Mouse (Mus musculus) forebrain, embryonic 10.5 days (tissue): ENCODE data around the gene Zc2hc1b. TPM values are rescaled to one million over a fixed set of nuclear protein-coding genes. Genes with fewer than 3 reads are reported as not detected.
A peak's percentile ranks its signal among the peaks of the same experiment; 100 is the strongest.

ENCODE experiments used
- DNase-seq: peaks from one replicate; pipeline ENCODE4 v3.0.0-alpha.2; 2017; ENCODE audit warnings: low spot score; ENCODE audit errors: extremely low spot score
- H3K27ac ChIP-seq: fragments of 300-500 bp; sonication (generic); 2 replicates; pipeline ENCODE4 v1.5.1; 2016; ENCODE audit warnings: mild to moderate bottlenecking
- H3K27me3 ChIP-seq: fragments of 300-500 bp; sonication (generic); 2 replicates; pipeline ENCODE4 v1.6.1; 2016; ENCODE audit warnings: mild to moderate bottlenecking; ENCODE audit not compliant: poor library complexity, severe bottlenecking
- H3K36me3 ChIP-seq: fragments of 300-500 bp; sonication (generic); replicated peaks from 2 replicates; pipeline ENCODE4 v1.6.1; 2016; ENCODE audit warnings: mild to moderate bottlenecking, moderate library complexity
- H3K4me1 ChIP-seq: fragments of 300-500 bp; sonication (generic); 2 replicates; pipeline ENCODE4 v1.6.1; 2016
- H3K4me3 ChIP-seq: fragments of 300-500 bp; sonication (generic); 2 replicates; pipeline ENCODE4 v1.5.1; 2016; ENCODE audit warnings: mild to moderate bottlenecking, moderate library complexity
- H3K9me3 ChIP-seq: fragments of 300-500 bp; sonication (generic); 2 replicates; pipeline ENCODE4 v1.6.1; 2016; ENCODE audit warnings: mild to moderate bottlenecking, moderate library complexity
- WGBS: fragments of 180-500 bp; shearing (Covaris S2); methylation state at CpG from one replicate; pipeline ENCODE4 v1.1.7; 2016; 5-methylcytosine and 5-hydroxymethylcytosine counted together
- polyA plus RNA-seq: library from polyadenylated mRNA; unstranded; fragments of >200 nt; fragmentation: Nextera tagmentation; extraction: Ambion mirVana; gene quantifications from 2 replicates; pipeline ENCODE4 v1.2.1, GENCODE M21; 2016

Zc2hc1b gene
- polyA plus RNA-seq, 1 experiment from 2014 or later: not detected

GRCm38 (mm10) chr10:13127335-13127734 is 50.5 kb downstream of the Zc2hc1b start:
- H3K9me3 ChIP-seq: peaks cover 11% of the 10 kb centered on the region
- peaks cover 79% of the 10 kb centered on the region for H3K36me3 ChIP-seq
- H3K27me3 ChIP-seq: no peaks in the 10 kb centered on the region
- H3K4me3 ChIP-seq: no peak overlapping the region
- no peak overlapping the region for H3K27ac ChIP-seq
- 73% methylated on average over 13 of the region's 13 CpGs for WGBS
- peaks cover 13% of the 10 kb centered on the region; the same call in 1 of the 2 replicates for H3K4me1 ChIP-seq
- DNase-seq: peak; percentile 14

DNA sequence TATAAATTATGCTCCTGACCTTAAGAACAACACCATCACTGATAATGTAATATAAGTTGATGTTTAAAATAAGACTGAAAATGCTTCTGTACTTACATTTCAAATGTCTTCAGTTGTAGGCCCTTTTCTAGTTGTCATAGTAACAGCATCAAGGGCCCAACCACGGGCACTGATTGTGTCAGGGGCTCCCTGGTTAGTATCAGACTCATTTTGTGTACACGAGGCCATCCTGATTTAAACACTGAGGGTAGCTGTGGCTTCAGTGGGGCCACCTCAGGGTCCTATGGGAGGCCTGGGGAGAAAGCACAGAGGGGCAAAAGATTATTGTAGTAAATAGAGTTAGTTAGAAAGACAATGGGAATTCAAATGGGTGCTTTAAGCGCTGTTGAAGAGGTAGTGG is 52.0 kb downstream of the Zc2hc1b start:
- Histone ChIP-seq H3K4me3 (no peak overlapping the region), H3K9me3 (peaks cover 11% of the 10 kb centered on the region), H3K4me1 (peaks cover 17% of the 10 kb centered on the region; the same call in 1 of the 2 replicates), H3K27ac (0 out of 2 replicates have a peak overlapping the region, but pooled peaks have one; percentile 30), H3K27me3 (no peaks in the 10 kb centered on the region), H3K36me3 (peaks cover 79% of the 10 kb centered on the region)
- 76% methylated on average over 3 of the region's 3 CpGs for WGBS
- peak; percentile 7 for DNase-seq

DNA sequence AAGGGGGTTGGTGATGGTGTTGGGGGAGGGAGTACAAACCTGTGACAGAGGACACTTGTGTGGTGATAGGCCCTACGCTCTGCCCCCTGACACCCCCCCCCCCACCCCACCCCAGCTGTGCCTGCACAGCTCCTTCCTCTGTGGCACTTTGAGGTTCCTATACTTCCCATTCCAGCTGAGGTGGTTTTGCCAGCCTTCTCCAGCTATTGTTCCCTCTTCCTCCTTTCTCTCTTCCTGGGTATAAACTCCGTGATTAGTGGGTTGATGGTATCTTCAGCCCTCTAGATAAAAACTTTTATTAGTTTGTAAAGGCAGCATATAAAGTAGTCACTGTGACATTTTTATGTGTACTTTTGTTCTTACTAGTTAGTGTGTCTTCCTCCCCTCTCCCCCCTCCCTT is 58.5 kb downstream of the Zc2hc1b start:
- Histone ChIP-seq H3K9me3 (no peaks in the 10 kb centered on the region), H3K4me1 (peaks cover 69% of the 10 kb centered on the region), H3K27me3 (no peaks in the 10 kb centered on the region), H3K4me3 (no peak overlapping the region), H3K27ac (peak overlapping the region; percentile 89), H3K36me3 (peaks cover 23% of the 10 kb centered on the region)
- no peak for DNase-seq
- 40% methylated on average over 2 of the region's 2 CpGs for WGBS

DNA sequence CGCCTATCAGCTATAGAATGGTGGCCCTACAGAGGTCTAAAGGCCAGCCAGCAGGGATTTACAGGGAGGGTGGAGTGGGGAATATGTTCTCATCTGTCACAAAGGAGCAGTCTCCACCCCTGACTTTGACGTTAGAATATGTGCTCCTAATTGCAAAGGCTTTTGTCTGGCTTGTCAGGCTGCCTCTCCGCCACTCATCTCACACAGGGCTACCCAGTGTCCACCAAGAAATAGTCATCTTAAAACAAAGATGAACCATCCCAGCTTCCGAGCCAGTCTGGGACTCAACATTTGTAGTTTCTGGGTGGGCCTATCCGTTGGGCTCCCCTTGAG is 59.1 kb downstream of the Zc2hc1b start:
- no peaks in the 10 kb centered on the region for H3K9me3 ChIP-seq
- peaks cover 17% of the 10 kb centered on the region for H3K36me3 ChIP-seq
- H3K4me3 ChIP-seq: no peak overlapping the region
- peak; percentile 48 for DNase-seq
- peak overlapping the region; percentile 89 for H3K27ac ChIP-seq
- H3K27me3 ChIP-seq: no peaks in the 10 kb centered on the region
- peaks cover 73% of the 10 kb centered on the region for H3K4me1 ChIP-seq
- WGBS: 21% methylated on average over 5 of the region's 5 CpGs

- DNase-seq: peak; percentile 25
Measured at GRCm38 (mm10) chr10:13118024-13118769, 59.6 kb downstream of the Zc2hc1b start.

GRCm38 (mm10) chr10:13116706-13117665 is 60.8 kb downstream of the Zc2hc1b start:
- H3K4me3 ChIP-seq: peak overlapping the region; percentile 28; the same call in 1 of the 2 replicates
- no peaks in the 10 kb centered on the region; the same call in 1 of the 2 replicates for H3K27me3 ChIP-seq
- no peaks in the 10 kb centered on the region for H3K9me3 ChIP-seq
- H3K27ac ChIP-seq: peak overlapping the region; percentile 89
- peaks cover 90% of the 10 kb centered on the region for H3K4me1 ChIP-seq
- peak; percentile 80 for DNase-seq
- peaks cover 23% of the 10 kb centered on the region for H3K36me3 ChIP-seq
- 29% methylated on average over 9 of the region's 9 CpGs for WGBS

More at GRCm38 (mm10) chr10:13118024-13118769, 59.6 kb downstream of the Zc2hc1b start:
- H3K4me3 ChIP-seq: no peak overlapping the region; the same call in 1 of the 2 replicates
- 33% methylated on average over 7 of the region's 7 CpGs for WGBS
- H3K9me3 ChIP-seq: no peaks in the 10 kb centered on the region
- H3K27me3 ChIP-seq: no peaks in the 10 kb centered on the region
- peak overlapping the region; percentile 89 for H3K27ac ChIP-seq
- peaks cover 17% of the 10 kb centered on the region for H3K36me3 ChIP-seq
- H3K4me1 ChIP-seq: peaks cover 78% of the 10 kb centered on the region

DNA sequence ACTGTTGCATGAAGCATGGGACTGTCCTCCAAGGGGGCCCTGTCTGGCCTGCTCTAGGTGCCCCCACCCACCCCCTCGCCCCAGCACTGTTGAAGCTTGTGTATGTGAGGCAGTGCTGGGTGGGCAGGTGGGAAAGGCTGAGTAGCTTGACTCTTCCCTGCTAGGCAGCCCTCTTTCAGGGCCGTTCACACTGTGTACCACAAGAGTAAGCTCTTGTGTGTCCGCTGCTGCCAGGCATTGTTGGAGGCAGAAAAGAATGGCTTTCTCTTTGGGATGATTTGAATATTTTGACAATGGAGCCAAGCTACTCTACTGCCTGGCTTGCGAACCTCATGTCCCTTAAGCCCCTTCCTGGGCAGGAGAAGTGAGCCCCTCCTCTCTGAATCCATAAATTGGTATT is 62.8 kb downstream of the Zc2hc1b start:
- Histone ChIP-seq H3K36me3 (peaks cover 22% of the 10 kb centered on the region), H3K27me3 (no peaks in the 10 kb centered on the region; the same call in 1 of the 2 replicates), H3K4me3 (peak overlapping the region; percentile 6; the same call in 1 of the 2 replicates), H3K27ac (peak overlapping the region; percentile 89), H3K9me3 (no peaks in the 10 kb centered on the region), H3K4me1 (peaks cover 100% of the 10 kb centered on the region)
- peak; percentile 50 for DNase-seq
- 28% methylated on average over 4 of the region's 4 CpGs for WGBS

DNA sequence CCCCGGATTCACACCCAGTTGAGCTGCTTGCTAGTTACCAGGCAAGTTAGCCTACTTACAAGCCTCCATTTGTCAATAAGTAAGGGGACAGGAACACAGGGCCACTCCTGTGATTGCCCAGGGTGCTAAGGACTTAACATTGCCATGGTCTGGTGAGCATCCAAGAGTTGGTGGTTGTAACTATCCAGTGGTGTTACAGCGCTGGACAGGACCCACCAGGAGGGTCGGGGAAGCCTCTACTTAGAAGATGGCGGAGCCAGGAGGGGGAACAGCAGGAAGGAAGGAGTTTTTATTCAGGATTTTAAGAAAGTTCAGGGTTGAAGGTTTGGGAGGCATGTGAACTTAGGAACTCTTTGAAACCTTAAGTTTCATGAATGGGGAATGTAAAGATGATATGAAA is 64.2 kb downstream of the Zc2hc1b start:
- peak; percentile 14 for DNase-seq
- no peaks in the 10 kb centered on the region for H3K9me3 ChIP-seq
- H3K36me3 ChIP-seq: peaks cover 24% of the 10 kb centered on the region
- H3K27ac ChIP-seq: peak overlapping the region; percentile 89
- no peak overlapping the region for H3K4me3 ChIP-seq
- WGBS: 86% methylated on average over 4 of the region's 4 CpGs
- peaks cover 100% of the 10 kb centered on the region for H3K4me1 ChIP-seq
- no peaks in the 10 kb centered on the region; the same call in 1 of the 2 replicates for H3K27me3 ChIP-seq

GRCm38 (mm10) chr10:13112849-13113248 is 65.0 kb downstream of the Zc2hc1b start:
- H3K4me3 ChIP-seq: no peak overlapping the region
- 72% methylated on average over 3 of the region's 3 CpGs for WGBS
- peak; percentile 13 for DNase-seq
- no peaks in the 10 kb centered on the region for H3K9me3 ChIP-seq
- no peaks in the 10 kb centered on the region; the same call in 1 of the 2 replicates for H3K27me3 ChIP-seq
- H3K4me1 ChIP-seq: peaks cover 100% of the 10 kb centered on the region
- peaks cover 24% of the 10 kb centered on the region for H3K36me3 ChIP-seq
- H3K27ac ChIP-seq: peak overlapping the region; percentile 89

GRCm38 (mm10) chr10:13109781-13110180 is 68.0 kb downstream of the Zc2hc1b start:
- H3K27ac ChIP-seq: peak overlapping the region; percentile 84
- peaks cover 99% of the 10 kb centered on the region for H3K4me1 ChIP-seq
- no peaks in the 10 kb centered on the region; the same call in 1 of the 2 replicates for H3K27me3 ChIP-seq
- no peaks in the 10 kb centered on the region for H3K9me3 ChIP-seq
- WGBS: 62% methylated on average over 1 of the region's 1 CpGs
- DNase-seq: peak; percentile 12
- no peak overlapping the region for H3K4me3 ChIP-seq
- H3K36me3 ChIP-seq: peaks cover 24% of the 10 kb centered on the region

GRCm38 (mm10) chr10:13108847-13109246 is 69.0 kb downstream of the Zc2hc1b start:
- Histone ChIP-seq H3K27me3 (no peaks in the 10 kb centered on the region; the same call in 1 of the 2 replicates), H3K4me1 (peaks cover 96% of the 10 kb centered on the region), H3K36me3 (peaks cover 24% of the 10 kb centered on the region), H3K4me3 (peak overlapping the region; percentile 8; the same call in 1 of the 2 replicates), H3K9me3 (no peaks in the 10 kb centered on the region), H3K27ac (peak overlapping the region; percentile 84)
- DNase-seq: peak; percentile 23
- WGBS: 36% methylated on average over 4 of the region's 4 CpGs

DNA sequence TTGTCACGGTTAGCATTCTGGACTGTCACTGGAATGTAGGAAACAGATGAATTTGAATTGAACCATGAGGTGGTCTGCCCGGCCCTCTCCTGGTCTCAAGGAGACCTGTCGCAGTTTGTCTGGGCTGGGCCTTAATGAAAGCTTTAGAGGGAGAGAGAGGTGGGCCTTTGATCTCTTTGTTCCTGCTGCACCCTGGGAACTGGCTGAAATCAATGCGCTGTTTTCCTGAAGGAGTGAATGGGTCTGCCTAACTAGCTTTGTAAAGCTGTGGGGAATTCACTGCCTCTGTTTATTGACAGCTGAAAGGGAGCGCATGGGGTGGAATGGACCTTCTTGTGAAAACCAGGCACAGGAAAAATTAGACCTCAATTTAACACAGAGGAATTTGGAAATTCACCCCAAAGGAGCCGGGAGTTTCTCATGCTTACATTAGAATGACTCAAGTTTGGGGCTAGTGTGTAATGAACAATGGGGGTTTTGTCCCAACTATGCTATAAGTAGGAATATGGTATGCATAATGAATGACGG is 69.7 kb downstream of the Zc2hc1b start:
- peak overlapping the region; percentile 84 for H3K27ac ChIP-seq
- peak; percentile 85 for DNase-seq
- peaks cover 94% of the 10 kb centered on the region for H3K4me1 ChIP-seq
- H3K9me3 ChIP-seq: no peaks in the 10 kb centered on the region
- peaks cover 20% of the 10 kb centered on the region for H3K36me3 ChIP-seq
- WGBS: 6% methylated on average over 7 of the region's 7 CpGs
- H3K4me3 ChIP-seq: no peak overlapping the region
- no peaks in the 10 kb centered on the region; the same call in 1 of the 2 replicates for H3K27me3 ChIP-seq
